ENCODE assay signal across 19 mouse cellular contexts in the genomic region with DNA sequence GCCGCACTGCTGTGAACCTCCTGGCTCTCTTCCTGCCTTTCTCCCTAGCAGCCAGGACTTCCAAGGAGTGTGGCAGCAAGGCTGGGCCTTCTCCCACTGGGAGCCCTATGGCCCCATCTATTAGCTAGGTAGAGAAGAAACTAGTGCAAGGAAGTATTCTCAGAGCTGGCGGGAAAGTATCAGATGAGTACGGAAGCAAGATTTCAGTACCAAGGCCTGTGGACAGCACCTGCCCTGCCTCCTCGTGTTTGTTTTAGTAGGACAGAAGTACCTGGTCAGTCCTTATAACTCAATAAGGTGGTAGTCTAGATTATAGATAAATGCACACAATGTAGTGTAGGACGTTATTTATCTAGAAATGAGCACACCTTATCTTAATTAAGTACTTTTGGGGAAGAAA.
A peak's percentile ranks its signal among the peaks of the same experiment; 100 is the strongest.
DNase-seq lines count a peak whose midpoint lies in the region; ATAC-seq lines count a peak whose summit lies in the region.
"Had no signal": no experiment of that assay in that cellular context is flagged by ENCODE, and none has a peak within 500 bp of the region (broad histone marks: within the 10 kb centered on the region; RNA-seq: fewer than 3 reads in every experiment).

No protein-coding gene starts in this region.

- ATAC-seq in hindbrain, embryonic 12.5 days (ENCODE audit: low FRiP score) = no peak
- ATAC-seq in erythroblast, adult 5-6 weeks (replicated peaks; ENCODE audit: low FRiP score, poor library complexity, severe bottlenecking) = no peak
- ATAC-seq: forebrain, embryonic 13.5 days; inflammation-experienced regulatory T-cells, adult 6 months; liver, embryonic 12.5 days had no signal

- H3K9me3 ChIP-seq in hindbrain, embryonic 10.5 days = no peaks in the 10 kb centered on the region
- H3K9me3 ChIP-seq in hindbrain, embryonic 12.5 days (replicated peaks) = no peaks in the 10 kb centered on the region
- H3K9me3 ChIP-seq: embryonic facial prominence, embryonic 15.5 days; forebrain, embryonic 13.5 days; liver, embryonic 12.5 days had no signal

- H3K4me2 ChIP-seq in hindbrain, embryonic 12.5 days (replicated peaks) = no peak overlapping the region
- H3K4me2 ChIP-seq: embryonic facial prominence, embryonic 15.5 days; forebrain, embryonic 13.5 days; liver, embryonic 12.5 days; midbrain, embryonic 11.5 days had no signal

- no peaks in the 10 kb centered on the region for H3K36me3 ChIP-seq in hindbrain, embryonic 10.5 days
- H3K36me3 ChIP-seq in hindbrain, embryonic 12.5 days = no peaks in the 10 kb centered on the region
- H3K36me3 ChIP-seq: embryonic facial prominence, embryonic 15.5 days; liver, embryonic 12.5 days had no signal

- 61% methylated on average over 5 of the region's 5 CpGs for WGBS in hindbrain, embryonic 10.5 days
- 63% methylated on average over 5 of the region's 5 CpGs for WGBS in hindbrain, embryonic 12.5 days

- peaks cover 5% of the 10 kb centered on the region; the same call in 1 of the 2 replicates for H3K4me1 ChIP-seq in hindbrain, embryonic 10.5 days (replicated peaks)
- no peaks in the 10 kb centered on the region for H3K4me1 ChIP-seq in hindbrain, embryonic 12.5 days
- H3K4me1 ChIP-seq: embryonic facial prominence, embryonic 15.5 days; liver, embryonic 12.5 days had no signal

- DNase-seq in hindbrain, embryonic 10.5 days (ENCODE audit: low spot score) = peak; percentile 16
- peak; percentile 4 for DNase-seq in ES-CJ7 (ENCODE audit: low read depth, low spot score)
- DNase-seq in embryo, embryonic 10 days (ENCODE audit: low spot score) = peak; percentile 69
- DNase-seq in hindlimb bud, embryonic 11.5 days (ENCODE audit: extremely low spot score, low read depth, low spot score) = peak; percentile 28
- DNase-seq in gastrocnemius, adult 18-20 months (ENCODE audit: low spot score) = no peak
- DNase-seq: adrenal gland, postnatal 25 days; cerebellum, adult 9-10 months; gastrocnemius, adult 2 months; heart, adult 2 months; kidney, postnatal 25 days; lung, postnatal 14 days; right cerebral cortex, adult 18-20 months had no signal

- H3K4me3 ChIP-seq in hindbrain, embryonic 10.5 days = no peak overlapping the region
- no peak overlapping the region for H3K4me3 ChIP-seq in hindbrain, embryonic 12.5 days
- H3K4me3 ChIP-seq: embryonic facial prominence, embryonic 15.5 days; forebrain, embryonic 13.5 days; gastrocnemius, adult 2 months; heart, adult 2 months; liver, embryonic 12.5 days had no signal

- no peak overlapping the region for H3K27ac ChIP-seq in hindbrain, embryonic 10.5 days
- no peak overlapping the region for H3K27ac ChIP-seq in hindbrain, embryonic 12.5 days
- H3K27ac ChIP-seq: embryonic facial prominence, embryonic 15.5 days; forebrain, embryonic 13.5 days; gastrocnemius, adult 2 months; heart, adult 2 months; liver, embryonic 12.5 days had no signal

- H3K27me3 ChIP-seq in hindbrain, embryonic 10.5 days (ENCODE audit: insufficient read depth, poor library complexity, severe bottlenecking) = no peaks in the 10 kb centered on the region
- no peaks in the 10 kb centered on the region for H3K27me3 ChIP-seq in hindbrain, embryonic 12.5 days
- H3K27me3 ChIP-seq: embryonic facial prominence, embryonic 15.5 days; forebrain, embryonic 13.5 days; liver, embryonic 12.5 days had no signal

- no peak overlapping the region for H3K9ac ChIP-seq in hindbrain, embryonic 12.5 days
- H3K9ac ChIP-seq: embryonic facial prominence, embryonic 15.5 days; forebrain, embryonic 13.5 days; liver, embryonic 12.5 days had no signal
